Mouse (Mus musculus) hindbrain, embryonic 16.5 days (tissue): Measurements from ENCODE around the gene Gm14409. TPM values are rescaled to one million over a fixed set of nuclear protein-coding genes. Genes with fewer than 3 reads are reported as not detected.

Experiments
- polyA plus RNA-seq: library from polyadenylated mRNA; unstranded; fragments of >200 nt; fragmentation: Nextera tagmentation; extraction: Ambion mirVana; gene quantifications from 2 replicates; pipeline ENCODE4 v1.2.1, GENCODE M21; 2015

Gm14409 gene
- polyA plus RNA-seq, 1 experiment from 2014 or later: not detected

Other genes starting within 250 kb of the Gm14409 start
- 0.18 TPM in 1 of 2 replicates, not detected in the other for gene Gm14401, start 192.7 kb downstream of the Gm14409 start, polyA plus RNA-seq
- gene Gm14410, start 60.6 kb downstream of the Gm14409 start, polyA plus RNA-seq: 37.9 and 44.8 TPM in 2 replicates
- 0.13 and 0.22 TPM in 2 replicates for gene Gm14412, start 57.3 kb upstream of the Gm14409 start, polyA plus RNA-seq
- gene Gm14418, start 131.3 kb upstream of the Gm14409 start, polyA plus RNA-seq: 8.9 and 9.7 TPM in 2 replicates
- 6.4 and 7.0 TPM in 2 replicates for gene Zfp970, start 197.7 kb upstream of the Gm14409 start, polyA plus RNA-seq
- gene Gm14403, start 231.2 kb upstream of the Gm14409 start, polyA plus RNA-seq: 3.5 and 5.2 TPM in 2 replicates